Mouse (Mus musculus): ENCODE measurements around the gene Meis1.

Gene Meis1

GRCm38 (mm10) chr11:18830087-18830486 is 188.7 kb downstream of the Meis1 start:
- DNase-seq (ENCODE audit: low spot score in 2 of 2), result no peak
